Mouse (Mus musculus) kidney, adult 2 months (tissue): ENCODE data around the gene Nrxn3. TPM values are rescaled to one million over a fixed set of nuclear protein-coding genes. Genes with fewer than 3 reads are reported as not detected.

Source experiments
- DNase-seq: peaks from one replicate; pipeline ENCODE4 v3.0.0; 2021
- H3K27ac ChIP-seq: fragments of 200-500 bp; 2 replicates; pipeline ENCODE4 v1.5.1; 2012; ENCODE audit warnings: low read depth, low read length, control low read depth, inconsistent platforms; ENCODE audit not compliant: insufficient read depth
- H3K27me3 ChIP-seq: fragments of 200-500 bp; replicated peaks from 2 replicates; pipeline ENCODE4 v1.6.1; 2012; ENCODE audit warnings: mild to moderate bottlenecking, moderate library complexity, low read length, inconsistent platforms; ENCODE audit not compliant: control insufficient read depth, insufficient read depth
- H3K36me3 ChIP-seq: fragments of 200-500 bp; 2 replicates; pipeline ENCODE4 v1.6.1; 2012; ENCODE audit warnings: mild to moderate bottlenecking, moderate library complexity, low read length, inconsistent platforms; ENCODE audit not compliant: control insufficient read depth, insufficient read depth
- H3K4me1 ChIP-seq: fragments of 200-500 bp; 2 replicates; pipeline ENCODE4 v1.6.1; 2011; ENCODE audit warnings: low read length; ENCODE audit not compliant: control insufficient read depth, insufficient read depth
- H3K4me3 ChIP-seq: fragments of 200-500 bp; 2 replicates; pipeline ENCODE4 v1.5.1; 2011; ENCODE audit warnings: mild to moderate bottlenecking, low read depth, low read length, control low read depth; ENCODE audit not compliant: insufficient read depth
- CTCF ChIP-seq: fragments of 200-500 bp; conservative IDR thresholded peaks from 2 replicates; pipeline ENCODE4 v1.5.1; 2011; ENCODE audit warnings: low read depth, mild to moderate bottlenecking, control low read depth, low read length, moderate library complexity, mixed read lengths; ENCODE audit not compliant: insufficient read depth, insufficient read length
- POLR2A ChIP-seq: fragments of 200-500 bp; IDR thresholded peaks from one replicate; pipeline ENCODE4 v1.6.1; 2011; ENCODE audit warnings: low read depth, low read length, control low read depth
- WGBS: fragments of 180-500 bp; shearing (Covaris S2); methylation state at CpG from one replicate; pipeline ENCODE4 v1.1.7; 2018; 5-methylcytosine and 5-hydroxymethylcytosine counted together
- polyA plus RNA-seq: library from polyadenylated mRNA; depleted of rRNA; stranded (reverse); fragments of >200 nt; gene quantifications from 2 replicates; pipeline ENCODE4 v1.2.3, GENCODE M21; 2012

Nrxn3 gene
- polyA plus RNA-seq, 1 experiment, result 0.39 TPM

- H3K4me1 ChIP-seq, result no peaks in the 10 kb centered on the region
- H3K27me3 ChIP-seq, result no peaks in the 10 kb centered on the region
- no peak overlapping the region for H3K4me3 ChIP-seq
- DNase-seq, result no peak
- 57% methylated on average over 3 of the region's 3 CpGs for WGBS
- H3K27ac ChIP-seq, result no peak overlapping the region
- H3K36me3 ChIP-seq, result no peaks in the 10 kb centered on the region
- TF ChIP-seq POLR2A (no peak), CTCF (no peak)
These were observed 1113.6 kb downstream of the Nrxn3 start for GRCm38 (mm10) chr12:89836271-89836670.

GRCm38 (mm10) chr12:89842861-89843260 is 1120.2 kb downstream of the Nrxn3 start:
- 87% methylated on average over 1 of the region's 1 CpGs for WGBS
- TF ChIP-seq CTCF, result no peak
- no peak for TF ChIP-seq POLR2A

GRCm38 (mm10) chr12:89848116-89848515 is 1125.4 kb downstream of the Nrxn3 start:
- 60% methylated on average over 1 of the region's 1 CpGs for WGBS
- H3K27ac ChIP-seq, result no peak overlapping the region

More at GRCm38 (mm10) chr12:89842861-89843260, 1120.2 kb downstream of the Nrxn3 start:
- no peak for DNase-seq
- Histone ChIP-seq H3K27me3 (no peaks in the 10 kb centered on the region), H3K36me3 (no peaks in the 10 kb centered on the region), H3K4me1 (no peaks in the 10 kb centered on the region), H3K4me3 (no peak overlapping the region), H3K27ac (no peak overlapping the region)

GRCm38 (mm10) chr12:89854355-89854754 is 1131.7 kb downstream of the Nrxn3 start:
- DNase-seq, result no peak
- Histone ChIP-seq H3K27ac (no peak overlapping the region), H3K27me3 (no peaks in the 10 kb centered on the region), H3K36me3 (no peaks in the 10 kb centered on the region), H3K4me3 (no peak overlapping the region), H3K4me1 (no peaks in the 10 kb centered on the region)
- TF ChIP-seq POLR2A (no peak), CTCF (no peak)
- WGBS, result 38% methylated on average over 4 of the region's 4 CpGs

More at GRCm38 (mm10) chr12:89848116-89848515, 1125.4 kb downstream of the Nrxn3 start:
- no peak for TF ChIP-seq POLR2A
- no peak for TF ChIP-seq CTCF
- Histone ChIP-seq H3K27me3 (no peaks in the 10 kb centered on the region), H3K4me1 (no peaks in the 10 kb centered on the region), H3K36me3 (no peaks in the 10 kb centered on the region), H3K4me3 (no peak overlapping the region)
- DNase-seq, result no peak

- DNase-seq, result no peak
- Histone ChIP-seq H3K4me3 (no peak overlapping the region), H3K4me1 (no peaks in the 10 kb centered on the region), H3K27ac (no peak overlapping the region), H3K27me3 (no peaks in the 10 kb centered on the region), H3K36me3 (no peaks in the 10 kb centered on the region)
- TF ChIP-seq POLR2A (no peak), CTCF (no peak)
These were observed 1144.4 kb downstream of the Nrxn3 start for GRCm38 (mm10) chr12:89867124-89867523.

- Histone ChIP-seq H3K4me3 (no peak overlapping the region), H3K4me1 (no peaks in the 10 kb centered on the region), H3K27me3 (no peaks in the 10 kb centered on the region), H3K36me3 (no peaks in the 10 kb centered on the region), H3K27ac (no peak overlapping the region)
- WGBS, result 59% methylated on average over 8 of the region's 8 CpGs
- DNase-seq, result no peak
- TF ChIP-seq CTCF (no peak), POLR2A (no peak)
These were observed 1160.1 kb downstream of the Nrxn3 start for GRCm38 (mm10) chr12:89882617-89883370.

- 95% methylated on average over 1 of the region's 1 CpGs for WGBS
- TF ChIP-seq CTCF, result no peak
- no peak for TF ChIP-seq POLR2A
These were observed 1161.9 kb downstream of the Nrxn3 start for GRCm38 (mm10) chr12:89884576-89884975.

GRCm38 (mm10) chr12:89888647-89889046 is 1166.0 kb downstream of the Nrxn3 start:
- WGBS, result 75% methylated on average over 3 of the region's 3 CpGs
- Histone ChIP-seq H3K27me3 (no peaks in the 10 kb centered on the region), H3K4me3 (no peak overlapping the region), H3K27ac (no peak overlapping the region), H3K4me1 (no peaks in the 10 kb centered on the region), H3K36me3 (no peaks in the 10 kb centered on the region)
- TF ChIP-seq POLR2A (no peak), CTCF (no peak)
- DNase-seq, result no peak

More at GRCm38 (mm10) chr12:89884576-89884975, 1161.9 kb downstream of the Nrxn3 start:
- H3K36me3 ChIP-seq, result no peaks in the 10 kb centered on the region
- DNase-seq, result no peak
- H3K27ac ChIP-seq, result no peak overlapping the region
- no peak overlapping the region for H3K4me3 ChIP-seq
- H3K4me1 ChIP-seq, result no peaks in the 10 kb centered on the region
- no peaks in the 10 kb centered on the region for H3K27me3 ChIP-seq
